Mouse (Mus musculus) heart, adult 9 months (tissue): ENCODE results near the gene Specc1.

Experiments
- DNase-seq, 2 experiments: peaks; one replicate each; pipeline ENCODE4 v3.0.0; 2022; ENCODE audit warnings: low spot score in 2 of 2

Gene Specc1

GRCm38 (mm10) chr11:62177395-62178113 is 221.0 kb downstream of the Specc1 start:
- DNase-seq = no peak

GRCm38 (mm10) chr11:62180791-62181190 is 224.2 kb downstream of the Specc1 start:
- DNase-seq = no peak

DNA sequence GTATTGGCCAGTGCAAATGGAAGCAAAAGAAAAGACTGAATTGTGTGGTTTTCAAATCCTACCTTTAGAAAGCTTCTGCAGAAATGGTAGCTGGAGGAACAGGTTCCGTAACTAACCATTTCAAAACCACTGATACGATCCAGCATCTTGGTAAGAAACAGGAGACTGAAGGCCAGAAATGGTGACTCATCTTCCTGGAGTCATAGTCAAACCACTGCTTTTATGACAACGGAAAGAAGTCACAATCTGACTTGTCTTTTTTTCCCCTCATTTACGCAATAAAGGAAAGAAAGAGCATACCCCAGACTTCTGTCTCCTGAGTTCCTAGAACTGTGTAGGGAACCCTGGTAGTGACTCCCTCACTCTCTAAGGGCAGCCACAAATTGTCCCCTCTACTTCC is 228.3 kb downstream of the Specc1 start:
- peak in 1 of 2 experiments; percentile 18 for DNase-seq

DNA sequence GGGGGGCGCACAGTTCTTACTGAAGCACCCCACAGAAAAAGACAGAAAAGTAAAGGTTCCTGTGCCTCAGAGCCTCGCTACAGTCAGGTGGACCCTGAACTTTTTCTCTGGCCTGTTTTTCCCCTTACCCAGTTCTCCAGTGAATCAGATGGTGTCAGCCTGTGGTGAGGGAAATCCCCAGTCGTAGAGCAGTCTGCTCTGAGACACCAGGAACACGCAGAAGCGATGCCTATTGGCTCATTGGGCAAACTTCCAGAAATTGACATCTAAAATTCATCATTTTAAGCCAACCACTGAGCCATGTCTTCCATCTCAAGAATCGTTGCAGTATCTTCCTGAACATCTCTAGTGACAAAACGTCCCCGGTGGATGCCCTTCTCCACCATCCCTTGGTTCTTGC is 230.5 kb downstream of the Specc1 start:
- DNase-seq = no peak

DNA sequence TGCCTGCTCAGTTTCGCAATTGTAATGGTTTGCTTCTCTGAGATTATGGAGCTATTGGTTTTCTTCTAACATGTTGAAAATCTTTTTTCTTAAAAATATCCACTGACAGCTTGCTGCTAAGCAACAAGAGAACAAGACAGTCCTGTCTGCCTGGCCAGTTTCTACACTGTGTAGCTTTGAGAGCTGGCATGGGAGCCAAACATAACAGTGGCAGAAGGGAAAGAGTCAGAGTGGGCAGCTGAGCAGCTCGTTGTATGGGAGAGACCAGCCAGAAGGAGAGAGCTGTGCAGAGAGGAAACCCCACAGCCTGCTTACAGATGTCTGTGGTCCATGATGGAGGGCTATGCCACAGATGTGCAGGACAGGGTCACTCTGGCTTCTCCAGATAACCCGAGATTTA is 235.5 kb downstream of the Specc1 start:
- DNase-seq = no peak

DNA sequence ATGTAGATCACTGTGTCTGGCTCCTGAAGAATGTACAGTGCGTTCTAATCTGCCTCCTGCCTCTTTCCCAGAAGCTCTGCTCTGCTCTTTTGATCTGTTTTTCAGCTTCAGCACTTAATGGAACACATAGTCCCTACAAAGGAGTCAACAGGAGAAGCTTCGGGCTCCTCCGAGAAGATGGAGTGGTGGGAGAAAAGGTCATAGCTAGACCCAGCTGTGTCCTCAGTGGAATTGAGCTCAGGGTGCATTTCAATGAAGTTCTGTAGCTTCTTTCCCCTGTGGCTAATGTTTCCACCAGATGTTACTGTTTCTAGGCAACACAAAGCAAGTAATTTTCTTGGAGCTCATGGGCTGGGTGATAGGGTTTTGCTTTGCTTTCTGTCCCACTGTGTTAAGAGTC is 236.6 kb downstream of the Specc1 start:
- peak; percentile 22 to 42 for DNase-seq

DNA sequence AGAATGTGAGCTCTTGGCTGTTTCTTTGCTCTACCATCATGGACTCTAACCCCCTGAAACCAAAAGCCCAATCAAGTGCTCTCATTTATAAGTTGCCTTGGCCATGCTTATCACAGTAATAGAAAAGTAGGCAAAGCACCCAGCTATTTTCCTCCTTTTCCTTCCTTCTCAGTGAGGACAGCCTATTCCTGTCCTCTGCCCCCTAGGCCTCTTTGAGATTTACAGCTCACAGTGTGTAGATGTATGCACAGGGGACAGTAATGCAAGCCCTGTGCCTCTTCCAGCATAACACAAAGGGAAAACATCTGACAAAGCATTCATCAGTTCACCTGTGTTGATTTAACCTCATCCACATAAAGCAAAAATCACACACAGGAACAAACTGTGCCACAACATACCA is 237.7 kb downstream of the Specc1 start:
- no peak for DNase-seq

DNA sequence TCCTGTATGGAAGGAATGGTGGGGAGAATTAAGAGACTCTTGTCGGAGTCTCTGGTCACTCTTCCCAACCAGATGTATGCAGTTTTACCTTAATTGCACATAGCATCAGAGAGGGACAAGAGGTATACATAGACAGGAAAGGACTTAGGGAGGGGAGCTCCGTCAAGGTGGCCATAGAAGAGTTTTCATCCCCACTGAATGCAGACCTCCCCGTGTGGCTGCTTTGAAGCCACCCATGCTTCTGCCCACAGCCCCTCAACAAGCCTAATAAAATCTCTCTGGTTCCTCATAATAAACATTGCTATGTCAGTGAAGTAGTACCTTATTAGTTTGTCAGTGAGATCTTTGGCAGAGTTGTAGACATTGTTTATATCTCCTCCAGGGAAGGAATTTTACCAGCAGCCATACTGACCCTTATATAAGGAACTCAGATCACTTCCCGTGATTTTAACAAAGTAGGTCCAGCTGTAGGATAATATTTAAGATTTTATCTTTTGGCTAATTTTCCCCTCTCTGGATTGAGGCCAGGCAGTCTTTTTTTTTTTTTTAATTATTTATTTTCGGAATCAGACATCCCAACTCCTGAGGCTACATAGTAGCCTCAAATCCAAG is 244.4 kb downstream of the Specc1 start:
- no peak for DNase-seq

GRCm38 (mm10) chr11:62202645-62203044 is 246.1 kb downstream of the Specc1 start:
- DNase-seq = no peak

GRCm38 (mm10) chr11:62209111-62209510 is 252.5 kb downstream of the Specc1 start:
- no peak for DNase-seq

- DNase-seq = no peak
Measured at GRCm38 (mm10) chr11:62209891-62210290, 253.3 kb downstream of the Specc1 start.

DNA sequence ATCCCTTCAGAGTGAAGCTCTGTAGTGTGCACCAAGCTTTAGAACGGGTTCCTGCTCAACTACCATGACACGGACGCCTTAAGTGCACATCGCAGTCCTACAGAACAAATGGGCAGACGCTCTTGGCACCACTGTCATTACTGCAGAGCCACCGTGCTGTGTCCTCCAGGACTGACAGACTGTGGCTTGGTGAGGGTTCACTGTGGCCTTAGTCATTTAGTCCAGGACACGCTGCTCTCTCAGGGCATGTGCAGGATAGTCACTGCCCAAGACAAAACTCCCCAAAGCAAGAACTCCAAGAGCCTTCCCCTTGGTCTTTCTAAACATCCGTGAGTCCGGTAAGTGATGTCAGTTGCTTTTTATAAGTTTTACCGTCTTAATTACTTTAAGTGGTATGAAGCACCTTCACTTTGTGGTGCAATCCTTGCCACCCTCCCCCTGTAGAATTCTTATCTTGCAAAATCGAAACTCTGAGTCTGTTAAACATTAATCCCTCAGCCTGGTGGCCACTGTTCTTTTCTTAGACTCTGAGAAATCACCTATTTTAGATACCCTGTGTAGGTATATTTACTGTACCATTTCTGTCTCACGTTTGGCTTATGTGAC is 256.9 kb downstream of the Specc1 start:
- no peak for DNase-seq

DNA sequence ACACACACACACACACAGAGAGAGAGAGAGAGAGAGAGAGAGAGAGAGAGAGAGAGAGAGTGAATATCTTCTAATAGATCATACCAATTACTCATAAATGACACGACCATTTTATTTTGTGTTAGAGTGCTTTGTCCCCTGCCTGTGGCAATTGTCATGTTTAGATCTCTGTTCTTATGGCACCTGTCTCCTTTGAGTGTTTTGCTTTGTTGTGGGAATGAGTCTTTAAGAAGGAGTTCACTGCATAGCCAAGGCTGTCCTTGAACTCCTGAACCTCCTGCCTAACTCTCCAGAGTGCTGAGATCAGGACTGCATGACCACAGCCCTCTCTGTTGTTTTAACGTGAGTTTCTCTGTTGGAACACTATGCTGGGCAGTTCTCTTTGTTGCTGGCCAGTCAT is 258.5 kb downstream of the Specc1 start:
- DNase-seq = no peak

GRCm38 (mm10) chr11:62217751-62218150 is 261.2 kb downstream of the Specc1 start:
- DNase-seq = no peak

GRCm38 (mm10) chr11:62220756-62221510 is 264.4 kb downstream of the Specc1 start:
- peak; percentile 37 to 46 for DNase-seq

GRCm38 (mm10) chr11:62223416-62223815 is 266.9 kb downstream of the Specc1 start:
- no peak for DNase-seq

DNA sequence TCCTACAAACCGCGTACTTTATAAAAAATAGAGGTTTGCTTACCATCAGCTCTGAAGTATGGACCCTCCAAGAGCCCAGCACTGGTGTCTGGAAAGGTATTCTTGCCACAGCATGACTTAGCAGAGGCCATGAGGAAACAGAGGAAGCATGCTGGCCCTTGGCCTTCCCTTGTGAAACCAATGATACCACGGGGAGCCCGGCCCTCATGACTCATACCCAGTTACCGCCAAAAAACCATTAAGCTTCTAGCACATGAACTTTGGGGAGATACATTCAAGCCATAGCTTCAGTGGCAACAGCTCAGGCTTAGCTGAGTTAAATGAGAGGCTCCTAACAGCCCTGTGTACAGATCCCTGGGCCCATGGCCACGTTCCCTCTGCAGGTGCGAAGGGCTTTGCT is 267.4 kb downstream of the Specc1 start:
- DNase-seq = peak; percentile 52 to 71

GRCm38 (mm10) chr11:62224797-62225196 is 268.2 kb downstream of the Specc1 start:
- DNase-seq = peak; percentile 55 to 62

DNA sequence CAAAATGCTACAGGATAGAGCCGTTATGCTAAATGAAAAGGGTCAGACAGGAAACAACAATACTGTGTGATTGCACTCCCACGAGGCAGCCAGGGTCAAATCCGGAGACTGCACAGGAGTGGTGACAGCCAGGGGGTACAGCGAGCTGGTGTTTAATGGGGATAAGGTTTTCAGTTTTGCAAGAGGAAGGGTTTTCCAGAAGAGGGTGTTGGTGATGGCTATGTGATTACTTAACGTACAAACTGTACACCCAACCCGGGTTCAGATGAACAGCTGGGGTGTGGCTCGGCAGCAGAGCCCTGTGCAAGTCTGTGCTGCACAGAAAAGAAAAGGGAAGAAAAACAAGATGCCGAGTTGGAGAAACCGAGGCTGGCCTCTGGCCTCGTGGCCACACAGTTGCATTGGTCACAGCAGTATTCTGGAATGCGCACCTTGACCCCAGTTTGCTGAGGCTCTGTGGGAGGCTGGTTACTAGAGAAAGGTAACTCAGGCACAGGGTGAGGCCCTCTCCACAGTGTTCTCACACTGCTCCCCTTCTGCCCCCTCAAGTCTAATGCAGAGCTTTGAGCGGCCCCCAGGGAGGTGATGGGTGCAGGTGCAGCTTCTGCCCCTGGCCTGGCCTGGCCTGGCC is 284.2 kb downstream of the Specc1 start:
- no peak for DNase-seq

GRCm38 (mm10) chr11:62243871-62244270 is 287.3 kb downstream of the Specc1 start:
- DNase-seq = no peak

DNA sequence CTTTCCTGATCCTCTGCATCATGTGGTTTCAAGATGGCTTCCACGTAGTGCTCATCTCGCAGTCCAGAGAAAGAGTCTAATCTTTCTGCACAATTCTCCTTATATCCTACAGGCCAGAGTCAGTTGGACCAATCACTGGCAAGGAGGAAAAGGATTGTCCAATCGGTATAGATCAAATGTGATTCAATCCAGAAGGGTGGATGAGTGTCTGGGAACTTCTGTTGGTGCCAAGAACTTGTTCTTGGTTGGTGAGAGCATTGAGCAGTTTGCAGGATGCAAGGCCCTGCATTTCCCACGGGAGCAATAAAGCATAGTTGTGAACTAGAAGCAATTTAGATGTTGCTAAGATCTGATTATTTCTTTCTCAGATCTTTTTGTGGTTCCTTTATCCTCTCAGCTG is 287.9 kb downstream of the Specc1 start:
- DNase-seq = no peak
